Mouse (Mus musculus): Measurements from ENCODE around the gene Gm12216. TPM values are rescaled to one million over a fixed set of nuclear protein-coding genes. Genes with fewer than 3 reads are reported as not detected.

The Gm12216 gene
- polyA plus RNA-seq, 1 experiment, result 28.7 TPM

GRCm38 (mm10) chr11:53745260-53745659 lies 113.8 kb downstream of the Gm12216 start:
- DNase-seq, result no peak
- no peaks in the 10 kb centered on the region; the same call in 1 of the 2 replicates for H3K4me1 ChIP-seq (ENCODE audit: control insufficient read depth, insufficient read depth, low read length)
- TF ChIP-seq CTCF (IDR thresholded peaks at IDR 0.05; ENCODE audit: insufficient read depth, low read length) (no peak), POLR2A (IDR thresholded peaks at IDR 0.05; ENCODE audit: borderline replicate concordance, extremely low read depth, low read depth, low read length) (no peak)
- H3K4me3 ChIP-seq (replicated peaks; ENCODE audit: extremely low read depth, low read depth, low read length), result no peak overlapping the region
- WGBS, result 91% methylated on average over 2 of the region's 2 CpGs

GRCm38 (mm10) chr11:53742353-53742752 lies 116.7 kb downstream of the Gm12216 start:
- TF ChIP-seq POLR2A (IDR thresholded peaks at IDR 0.05; ENCODE audit: borderline replicate concordance, extremely low read depth, low read depth, low read length) (no peak), CTCF (IDR thresholded peaks at IDR 0.05; ENCODE audit: insufficient read depth, low read length) (peak; percentile 34)
- no peak for DNase-seq
- 33% methylated on average over 5 of the region's 5 CpGs for WGBS
- no peak overlapping the region for H3K4me3 ChIP-seq (replicated peaks; ENCODE audit: extremely low read depth, low read depth, low read length)
- H3K4me1 ChIP-seq (ENCODE audit: control insufficient read depth, insufficient read depth, low read length), result no peaks in the 10 kb centered on the region; the same call in 1 of the 2 replicates

- 16% methylated on average over 6 of the region's 6 CpGs for WGBS
- no peak for DNase-seq
- Histone ChIP-seq H3K4me3 (replicated peaks; ENCODE audit: extremely low read depth, low read depth, low read length) (no peak overlapping the region), H3K4me1 (ENCODE audit: control insufficient read depth, insufficient read depth, low read length) (no peaks in the 10 kb centered on the region; the same call in 1 of the 2 replicates)
- peak; percentile 46; the same call in 1 of the 2 replicates for TF ChIP-seq CTCF (IDR thresholded peaks at IDR 0.05; ENCODE audit: insufficient read depth, low read length)
- no peak for TF ChIP-seq POLR2A (IDR thresholded peaks at IDR 0.05; ENCODE audit: borderline replicate concordance, extremely low read depth, low read depth, low read length)
Observed at GRCm38 (mm10) chr11:53737573-53737946, 121.5 kb downstream of the Gm12216 start.

- no peaks in the 10 kb centered on the region for H3K4me1 ChIP-seq (ENCODE audit: control insufficient read depth, insufficient read depth, low read length)
- no peak for TF ChIP-seq POLR2A (IDR thresholded peaks at IDR 0.05; ENCODE audit: borderline replicate concordance, extremely low read depth, low read depth, low read length)
- TF ChIP-seq CTCF (IDR thresholded peaks at IDR 0.05; ENCODE audit: insufficient read depth, low read length), result peak; percentile 73
- peak; percentile 74 for DNase-seq
- H3K4me3 ChIP-seq (replicated peaks; ENCODE audit: extremely low read depth, low read depth, low read length), result no peak overlapping the region
- 44% methylated on average over 14 of the region's 14 CpGs for WGBS
Observed at GRCm38 (mm10) chr11:53736771-53737572, 122.1 kb downstream of the Gm12216 start.

GRCm38 (mm10) chr11:53735682-53736245 lies 123.3 kb downstream of the Gm12216 start:
- WGBS, result 16% methylated on average over 17 of the region's 17 CpGs
- TF ChIP-seq CTCF (IDR thresholded peaks at IDR 0.05; ENCODE audit: insufficient read depth, low read length) (peak; percentile 87), POLR2A (IDR thresholded peaks at IDR 0.05; ENCODE audit: borderline replicate concordance, extremely low read depth, low read depth, low read length) (no peak)
- peak; percentile 53 for DNase-seq
- Histone ChIP-seq H3K4me3 (replicated peaks; ENCODE audit: extremely low read depth, low read depth, low read length) (no peak overlapping the region), H3K4me1 (ENCODE audit: control insufficient read depth, insufficient read depth, low read length) (no peaks in the 10 kb centered on the region)

GRCm38 (mm10) chr11:53734970-53735681 lies 123.9 kb downstream of the Gm12216 start:
- TF ChIP-seq POLR2A (IDR thresholded peaks at IDR 0.05; ENCODE audit: borderline replicate concordance, extremely low read depth, low read depth, low read length) (no peak), CTCF (IDR thresholded peaks at IDR 0.05; ENCODE audit: insufficient read depth, low read length) (no peak)
- 57% methylated on average over 18 of the region's 18 CpGs for WGBS

GRCm38 (mm10) chr11:53734431-53734830 lies 124.6 kb downstream of the Gm12216 start:
- TF ChIP-seq POLR2A (IDR thresholded peaks at IDR 0.05; ENCODE audit: borderline replicate concordance, extremely low read depth, low read depth, low read length) (no peak), CTCF (IDR thresholded peaks at IDR 0.05; ENCODE audit: insufficient read depth, low read length) (no peak)
- no peaks in the 10 kb centered on the region for H3K4me1 ChIP-seq (ENCODE audit: control insufficient read depth, insufficient read depth, low read length)
- DNase-seq, result no peak
- H3K4me3 ChIP-seq (replicated peaks; ENCODE audit: extremely low read depth, low read depth, low read length), result no peak overlapping the region
- 84% methylated on average over 2 of the region's 2 CpGs for WGBS

More at GRCm38 (mm10) chr11:53734970-53735681, 123.9 kb downstream of the Gm12216 start:
- DNase-seq, result no peak
- Histone ChIP-seq H3K4me3 (replicated peaks; ENCODE audit: extremely low read depth, low read depth, low read length) (no peak overlapping the region), H3K4me1 (ENCODE audit: control insufficient read depth, insufficient read depth, low read length) (no peaks in the 10 kb centered on the region)

GRCm38 (mm10) chr11:53733824-53734223 lies 125.2 kb downstream of the Gm12216 start:
- DNase-seq, result no peak
- WGBS, result 87% methylated on average over 7 of the region's 7 CpGs
- Histone ChIP-seq H3K4me1 (ENCODE audit: control insufficient read depth, insufficient read depth, low read length) (no peaks in the 10 kb centered on the region), H3K4me3 (replicated peaks; ENCODE audit: extremely low read depth, low read depth, low read length) (no peak overlapping the region)
- TF ChIP-seq POLR2A (IDR thresholded peaks at IDR 0.05; ENCODE audit: borderline replicate concordance, extremely low read depth, low read depth, low read length) (no peak), CTCF (IDR thresholded peaks at IDR 0.05; ENCODE audit: insufficient read depth, low read length) (no peak)

Other genes starting within 250 kb of the Gm12216 start
- gene Il4, start 240.6 kb downstream of the Gm12216 start, polyA plus RNA-seq (2012; rRNA removed), result 0.46 TPM in 1 of 2 replicates, not detected in the other
- not detected in 2 replicates for gene Il13, start 224.6 kb downstream of the Gm12216 start, polyA plus RNA-seq (2012; rRNA removed)
- 4.3 and 6.7 TPM in 2 replicates for gene Rad50, start 151.9 kb downstream of the Gm12216 start, polyA plus RNA-seq (2012; rRNA removed)
- 0.07 and 0.14 TPM in 2 replicates for gene Il5, start 138.5 kb downstream of the Gm12216 start, polyA plus RNA-seq (2012; rRNA removed)
- gene Irf1, start 89.2 kb downstream of the Gm12216 start, polyA plus RNA-seq (2012; rRNA removed), result 130 and 190 TPM in 2 replicates
- gene Gm17334, start 86.1 kb downstream of the Gm12216 start, polyA plus RNA-seq (2012; rRNA removed), result 4.6 and 4.7 TPM in 2 replicates
- gene Slc22a5, start 32.4 kb upstream of the Gm12216 start, polyA plus RNA-seq (2012; rRNA removed), result 22.4 and 23.0 TPM in 2 replicates
- 2.3 and 3.8 TPM in 2 replicates for gene Slc22a21, start 121.1 kb upstream of the Gm12216 start, polyA plus RNA-seq (2012; rRNA removed)
- gene Slc22a4, start 168.8 kb upstream of the Gm12216 start, polyA plus RNA-seq (2012; rRNA removed), result 1.3 and 1.4 TPM in 2 replicates
- 22.9 and 25.6 TPM in 2 replicates for gene Pdlim4, start 209.8 kb upstream of the Gm12216 start, polyA plus RNA-seq (2012; rRNA removed)
- 25.9 and 30.0 TPM in 2 replicates for gene P4ha2, start 240.8 kb upstream of the Gm12216 start, polyA plus RNA-seq (2012; rRNA removed)